Mouse (Mus musculus): ENCODE measurements around the gene Fam135a. TPM values are rescaled to one million over a fixed set of nuclear protein-coding genes. Genes with fewer than 3 reads are reported as not detected.

The Fam135a gene
- total RNA-seq, 4 experiments from 2014 or later, result 27.1 to 31.8 (median 29.4) TPM

Other genes with a start within 250 kb of the Fam135a start
- gene Smap1, start 178.0 kb downstream of the Fam135a start, total RNA-seq (2022), result 100 to 1,000 TPM; 121 to 138 (median 131) TPM
- 10 to 100 TPM; 47.3 to 53.1 (median 49.7) TPM for gene Sdhaf4, start 94.7 kb downstream of the Fam135a start, total RNA-seq (2022)
- gene Col9a1, start 77.3 kb upstream of the Fam135a start, total RNA-seq (2022), result under 1 TPM; 0.27 to 0.98 (median 0.51) TPM